Mouse (Mus musculus): ENCODE measurements around the gene Cd59b.

GRCm38 (mm10) chr2:104132266-104132859 lies 62.7 kb downstream of the Cd59b start:
- TF ChIP-seq CTCF (IDR thresholded peaks at IDR 0.05; ENCODE audit: borderline replicate concordance, insufficient read depth, low read length) (no peak), POLR2A (IDR thresholded peaks at IDR 0.05; ENCODE audit: low read depth, low read length) (no peak)
